Mouse (Mus musculus): Measurements from ENCODE around the gene Ociad1.
"Not testable (repeated sequence)": the region's sequence is repeated elsewhere in the genome, so short reads cannot be mapped to it uniquely, and the experiment has no call there.

Gene Ociad1

GRCm38 (mm10) chr5:73285470-73285978, 7.1 kb upstream of the Ociad1 start:
- DNase-seq (ENCODE audit: low read depth, low spot score) = no peak

- no peak for DNase-seq (ENCODE audit: low read depth, low spot score)
Measured at GRCm38 (mm10) chr5:73286603-73287002, 6.0 kb upstream of the Ociad1 start.

GRCm38 (mm10) chr5:73289900-73290299, 2.7 kb upstream of the Ociad1 start:
- DNase-seq (ENCODE audit: low read depth, low spot score) = no peak

GRCm38 (mm10) chr5:73293458-73293827, 859 bp downstream of the Ociad1 start:
- DNase-seq (ENCODE audit: low read depth, low spot score) = no peak

GRCm38 (mm10) chr5:73295016-73295415, 2.4 kb downstream of the Ociad1 start:
- no peak for DNase-seq (ENCODE audit: low read depth, low spot score)

- no peak for DNase-seq (ENCODE audit: low read depth, low spot score)
Measured at GRCm38 (mm10) chr5:73295916-73296315, 3.3 kb downstream of the Ociad1 start.

- no peak for DNase-seq (ENCODE audit: low read depth, low spot score)
Measured at GRCm38 (mm10) chr5:73301601-73302307, 9.2 kb downstream of the Ociad1 start.

GRCm38 (mm10) chr5:73304507-73304906, 11.9 kb downstream of the Ociad1 start:
- no peak for DNase-seq (ENCODE audit: low read depth, low spot score)

- no peak for DNase-seq (ENCODE audit: low read depth, low spot score)
Measured at GRCm38 (mm10) chr5:73306486-73306885, 13.9 kb downstream of the Ociad1 start.

GRCm38 (mm10) chr5:73307297-73307696, 14.7 kb downstream of the Ociad1 start:
- no peak for DNase-seq (ENCODE audit: low read depth, low spot score)

GRCm38 (mm10) chr5:73309496-73309895, 16.9 kb downstream of the Ociad1 start:
- no peak for DNase-seq (ENCODE audit: low read depth, low spot score)

- DNase-seq (ENCODE audit: low read depth, low spot score) = no peak
Measured at GRCm38 (mm10) chr5:73310401-73310800, 17.8 kb downstream of the Ociad1 start.

GRCm38 (mm10) chr5:73311458-73311857, 18.9 kb downstream of the Ociad1 start:
- DNase-seq (ENCODE audit: low read depth, low spot score) = no peak

GRCm38 (mm10) chr5:73313591-73313990, 21.0 kb downstream of the Ociad1 start:
- no peak for DNase-seq (ENCODE audit: low read depth, low spot score)

GRCm38 (mm10) chr5:73314654-73315053, 22.1 kb downstream of the Ociad1 start:
- no peak for DNase-seq (ENCODE audit: low read depth, low spot score)

GRCm38 (mm10) chr5:73319306-73319705, 26.7 kb downstream of the Ociad1 start:
- DNase-seq (ENCODE audit: low read depth, low spot score) = no peak

- DNase-seq (ENCODE audit: low read depth, low spot score) = not testable (repeated sequence)
Measured at GRCm38 (mm10) chr5:73322684-73323083, 30.1 kb downstream of the Ociad1 start.

GRCm38 (mm10) chr5:73323602-73324001, 31.0 kb downstream of the Ociad1 start:
- DNase-seq (ENCODE audit: low read depth, low spot score) = no peak

- peak; percentile 50 for DNase-seq (ENCODE audit: low read depth, low spot score)
Measured at GRCm38 (mm10) chr5:73324526-73325170, 32.1 kb downstream of the Ociad1 start.

- DNase-seq (ENCODE audit: low read depth, low spot score) = no peak
Measured at GRCm38 (mm10) chr5:73331002-73331401, 38.4 kb downstream of the Ociad1 start.

- no peak for DNase-seq (ENCODE audit: low read depth, low spot score)
Measured at GRCm38 (mm10) chr5:73336448-73336847, 43.9 kb downstream of the Ociad1 start.

- DNase-seq (ENCODE audit: low read depth, low spot score) = peak; percentile 10
Measured at GRCm38 (mm10) chr5:73337961-73338831, 45.6 kb downstream of the Ociad1 start.
